Mouse (Mus musculus): ENCODE measurements at regions not wholly inside any gene's neighbourhood (a gene's known extent, or its start where the extent isn't known, plus 50 kb on each side); places are given as distances from the start of the nearest gene placed in this dataset.
"Not testable (repeated sequence)": the region's sequence is repeated elsewhere in the genome, so short reads cannot be mapped to it uniquely, and the experiment has no call there.

DNA sequence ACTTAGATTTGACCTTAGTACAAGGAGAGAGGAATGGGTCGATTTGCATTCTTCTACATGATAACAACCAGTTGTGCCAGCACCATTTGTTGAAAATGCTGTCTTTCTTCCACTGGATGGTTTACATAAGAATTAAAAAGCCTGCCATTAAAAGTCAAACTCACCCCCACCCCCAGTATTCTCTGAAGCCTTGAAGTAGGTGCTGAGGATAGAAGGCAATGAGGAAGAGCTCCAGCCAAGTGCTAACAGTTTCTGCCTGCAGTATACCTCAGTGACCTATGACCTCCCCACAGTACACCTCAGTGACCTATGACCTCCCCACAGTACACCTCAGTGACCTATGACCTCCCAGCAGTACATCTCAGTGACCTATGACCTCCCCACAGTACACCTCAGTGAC, 328.4 kb downstream of the Nkx6-1 start:
- H3K4me2 ChIP-seq; H3K4me3 ChIP-seq (replicated peaks); H3K36me3 ChIP-seq; ATAC-seq (ENCODE audit: insufficient read depth, low FRiP score, low read depth); H3K4me1 ChIP-seq; H3K27ac ChIP-seq; H3K9me3 ChIP-seq; H3K27me3 ChIP-seq (replicated peaks); H3K9ac ChIP-seq: not testable (repeated sequence)
- 92% methylated on average over 1 of the region's 1 CpGs for WGBS

DNA sequence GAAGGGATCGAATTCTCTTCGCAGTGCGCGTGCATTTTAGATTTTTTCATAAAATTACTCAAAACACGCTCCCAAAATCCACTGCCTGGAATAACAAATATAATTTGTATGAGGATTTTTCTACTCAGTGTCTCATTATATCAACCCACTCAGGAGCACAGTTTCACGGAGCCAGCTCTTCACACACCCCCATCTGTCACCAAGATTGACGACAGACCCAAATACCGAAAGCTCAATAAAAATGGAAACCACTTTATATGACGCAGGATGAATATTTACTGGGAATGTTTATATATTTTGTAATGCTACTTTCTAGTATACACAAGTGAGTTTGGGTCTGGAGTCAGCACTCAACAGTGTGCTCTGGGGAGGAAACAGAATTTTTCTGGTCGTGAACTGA, 333.0 kb downstream of the Nkx6-1 start:
- 72% methylated on average over 10 of the region's 10 CpGs for WGBS
- no peak overlapping the region for H3K4me2 ChIP-seq

DNA sequence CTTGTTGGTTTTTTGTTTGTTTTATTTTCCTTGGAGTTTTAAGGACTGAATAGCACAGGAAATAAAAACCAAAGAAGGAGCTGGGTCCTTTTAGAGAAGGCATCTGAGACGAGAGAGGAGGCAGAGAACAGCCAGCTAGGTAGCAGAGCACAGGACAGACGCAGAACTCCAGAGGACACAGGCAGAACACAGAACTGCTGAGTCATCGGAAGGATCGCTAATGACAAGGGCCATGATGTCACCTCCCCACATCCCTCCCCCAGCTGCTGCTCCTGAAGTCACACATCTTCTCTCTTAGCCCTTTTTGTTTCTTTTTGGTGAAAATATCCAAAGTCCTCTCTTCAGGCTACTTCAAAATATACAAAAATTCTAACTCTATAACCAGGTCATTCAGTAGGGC, 338.7 kb downstream of the Nkx6-1 start:
- Histone ChIP-seq H3K27me3 (replicated peaks) (no peaks in the 10 kb centered on the region), H3K9ac (no peak overlapping the region), H3K4me2 (no peak overlapping the region), H3K9me3 (no peaks in the 10 kb centered on the region), H3K36me3 (no peaks in the 10 kb centered on the region), H3K4me1 (no peaks in the 10 kb centered on the region), H3K27ac (no peak overlapping the region), H3K4me3 (replicated peaks) (no peak overlapping the region)
- WGBS: 58% methylated on average over 4 of the region's 4 CpGs
- ATAC-seq (ENCODE audit: insufficient read depth, low FRiP score, low read depth): no peak

More for the DNA sequence above, 333.0 kb downstream of the Nkx6-1 start:
- no peak for ATAC-seq (ENCODE audit: insufficient read depth, low FRiP score, low read depth)
- Histone ChIP-seq H3K4me1 (no peaks in the 10 kb centered on the region), H3K9ac (no peak overlapping the region), H3K9me3 (no peaks in the 10 kb centered on the region), H3K36me3 (no peaks in the 10 kb centered on the region), H3K27me3 (replicated peaks) (no peaks in the 10 kb centered on the region), H3K4me3 (replicated peaks) (no peak overlapping the region), H3K27ac (no peak overlapping the region)

DNA sequence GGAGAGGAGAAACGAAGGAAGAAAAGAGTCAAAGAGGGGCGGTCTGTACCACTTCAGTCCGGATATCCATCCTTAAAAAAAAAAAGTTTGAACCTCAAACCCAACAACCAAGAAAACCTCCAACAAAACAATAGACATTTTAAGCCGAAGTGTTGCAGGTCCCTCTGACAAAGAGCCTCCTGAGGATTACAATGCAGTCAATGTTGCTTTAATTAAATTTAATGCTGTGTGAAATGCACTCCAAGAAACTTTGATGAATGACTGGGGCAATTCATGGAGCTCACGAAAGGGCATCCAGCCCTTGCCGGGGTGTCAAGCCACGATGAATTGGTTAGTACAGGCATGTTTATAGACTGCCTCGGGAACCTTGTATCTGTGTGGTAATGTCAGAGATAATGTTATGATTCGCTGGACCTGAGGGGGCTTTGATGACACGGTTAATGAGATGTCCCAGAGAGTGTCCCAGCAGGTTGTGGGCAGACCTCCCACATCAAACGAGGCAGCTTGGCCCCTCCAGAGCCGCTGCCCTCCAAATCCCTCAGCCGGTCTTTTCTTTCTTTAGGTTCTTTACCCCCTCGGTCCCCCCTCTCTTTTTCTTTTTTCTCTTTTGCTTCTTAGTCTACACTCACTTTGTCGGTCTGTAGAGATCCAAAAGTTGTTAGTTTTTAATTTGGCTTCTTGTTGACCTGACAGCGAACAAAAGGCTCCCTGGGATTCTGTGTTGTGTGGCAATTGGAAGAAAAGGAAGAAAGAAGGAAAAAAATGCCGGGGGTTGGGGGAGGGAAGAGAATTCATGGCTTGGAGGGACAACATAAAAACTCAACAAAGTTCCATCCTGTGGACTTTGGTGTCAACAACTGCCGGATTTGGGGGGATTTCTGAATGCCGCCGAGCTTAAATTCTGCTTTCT, 341.5 kb downstream of the Nkx6-1 start:
- Histone ChIP-seq H3K4me1 (no peaks in the 10 kb centered on the region), H3K27me3 (replicated peaks) (no peaks in the 10 kb centered on the region), H3K4me2 (no peak overlapping the region), H3K36me3 (no peaks in the 10 kb centered on the region), H3K9me3 (no peaks in the 10 kb centered on the region), H3K9ac (no peak overlapping the region), H3K4me3 (replicated peaks) (no peak overlapping the region), H3K27ac (no peak overlapping the region)
- no peak for ATAC-seq (ENCODE audit: insufficient read depth, low FRiP score, low read depth)
- WGBS: 21% methylated on average over 20 of the region's 20 CpGs

DNA sequence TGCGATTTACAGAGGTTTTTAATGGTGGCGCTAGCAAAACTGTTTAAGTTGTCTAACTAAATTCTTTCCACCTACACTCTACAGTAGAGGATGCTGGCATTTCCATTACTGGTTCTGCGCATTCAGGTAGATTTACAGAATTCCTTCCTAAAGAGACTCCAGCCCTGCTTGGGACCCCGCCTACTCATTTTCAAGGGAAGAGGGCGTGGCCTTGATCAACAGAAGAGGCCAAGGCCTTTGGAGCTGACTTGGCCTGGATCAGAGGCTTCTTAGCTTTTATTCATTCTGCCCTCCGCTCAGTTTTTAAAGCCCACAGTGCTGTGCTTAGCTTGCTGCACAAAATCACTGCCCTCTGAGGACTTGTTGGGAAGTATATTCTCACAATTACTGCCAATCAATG, 364.8 kb downstream of the Nkx6-1 start:
- no peak for ATAC-seq (ENCODE audit: insufficient read depth, low FRiP score, low read depth)
- Histone ChIP-seq H3K27ac (no peak overlapping the region), H3K9me3 (no peaks in the 10 kb centered on the region), H3K36me3 (no peaks in the 10 kb centered on the region), H3K27me3 (replicated peaks) (no peaks in the 10 kb centered on the region), H3K9ac (no peak overlapping the region), H3K4me3 (replicated peaks) (no peak overlapping the region), H3K4me2 (no peak overlapping the region), H3K4me1 (no peaks in the 10 kb centered on the region)
- WGBS: 83% methylated on average over 6 of the region's 6 CpGs

DNA sequence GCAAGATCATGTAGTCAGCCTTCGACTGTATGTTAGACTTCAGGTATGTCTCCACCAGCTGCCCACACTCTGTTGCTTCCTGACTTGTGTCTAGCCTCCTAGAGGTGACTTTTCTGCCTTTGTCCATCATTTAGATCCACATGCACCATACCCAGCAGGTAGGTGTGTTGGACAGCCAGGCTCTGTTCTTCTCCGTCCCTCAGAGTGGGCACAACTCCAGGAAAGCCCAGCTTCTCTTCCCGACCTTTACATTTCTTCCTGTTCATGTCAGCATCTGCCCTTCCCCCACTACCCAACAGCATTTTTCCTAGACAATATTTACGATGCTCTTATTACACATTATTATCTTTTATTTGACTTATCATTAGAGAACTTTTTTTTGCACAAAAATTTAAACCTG, 366.4 kb downstream of the Nkx6-1 start:
- Histone ChIP-seq H3K27me3 (replicated peaks) (no peaks in the 10 kb centered on the region), H3K4me1 (no peaks in the 10 kb centered on the region), H3K9me3 (no peaks in the 10 kb centered on the region), H3K36me3 (no peaks in the 10 kb centered on the region), H3K27ac (no peak overlapping the region), H3K4me3 (replicated peaks) (no peak overlapping the region), H3K4me2 (no peak overlapping the region), H3K9ac (no peak overlapping the region)
- ATAC-seq (ENCODE audit: insufficient read depth, low FRiP score, low read depth): no peak
- WGBS: 66% methylated on average over 4 of the region's 4 CpGs

DNA sequence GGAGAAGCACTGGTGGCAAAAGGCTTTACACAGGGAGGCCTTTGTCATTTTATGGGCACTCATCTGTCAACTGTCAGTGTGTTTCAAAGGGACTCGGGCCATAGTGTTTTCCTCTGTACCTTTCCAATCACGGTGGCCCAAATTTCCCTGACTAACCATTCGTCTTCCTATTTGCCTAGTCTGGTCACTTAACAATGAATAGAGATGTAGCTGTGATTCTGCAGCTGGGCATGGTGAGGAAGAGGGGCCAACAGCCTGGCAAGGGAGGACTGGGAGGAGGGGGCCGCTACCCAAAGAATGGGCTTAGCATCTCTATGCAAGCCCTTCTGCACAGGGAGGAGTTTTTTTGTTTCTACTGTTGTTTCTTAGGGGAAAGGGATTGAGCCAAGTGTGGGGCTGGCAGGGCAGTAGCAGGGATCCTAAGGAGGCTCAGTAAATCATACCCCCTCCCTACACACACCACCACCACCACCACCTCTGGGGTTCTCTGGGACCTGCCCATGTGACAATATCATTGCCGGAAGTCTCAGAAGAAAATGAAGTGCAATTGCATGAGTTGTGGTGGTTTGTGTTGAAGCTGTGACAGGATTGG, 367.2 kb downstream of the Nkx6-1 start:
- H3K4me2 ChIP-seq: no peak overlapping the region
- H3K4me1 ChIP-seq: no peaks in the 10 kb centered on the region
- H3K9me3 ChIP-seq: no peaks in the 10 kb centered on the region
- H3K27ac ChIP-seq: no peak overlapping the region
- H3K4me3 ChIP-seq (replicated peaks): no peak overlapping the region
- no peaks in the 10 kb centered on the region for H3K36me3 ChIP-seq
- 50% methylated on average over 5 of the region's 5 CpGs for WGBS
- no peaks in the 10 kb centered on the region for H3K27me3 ChIP-seq (replicated peaks)
- ATAC-seq (ENCODE audit: insufficient read depth, low FRiP score, low read depth): no peak
- H3K9ac ChIP-seq: no peak overlapping the region

DNA sequence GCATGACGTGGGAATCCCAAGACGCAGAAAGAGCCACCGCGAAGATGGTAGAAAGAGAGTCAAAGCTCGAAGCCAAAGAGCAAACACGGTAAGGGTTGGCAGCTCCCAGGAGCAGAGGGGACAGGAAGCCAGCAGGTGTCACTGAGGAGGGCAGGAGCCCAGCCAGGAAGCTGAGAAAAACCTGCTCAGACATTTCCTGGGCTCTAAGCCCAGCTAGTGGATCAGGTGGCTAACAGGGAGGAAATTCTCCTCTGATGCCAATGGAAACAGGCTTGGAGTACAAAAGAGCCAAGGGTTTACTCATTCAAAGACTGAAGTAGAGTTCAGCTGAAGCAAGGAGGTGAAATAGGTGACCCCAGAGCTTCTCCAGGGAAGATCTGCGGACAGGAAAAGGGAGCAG, 368.9 kb downstream of the Nkx6-1 start:
- WGBS: 60% methylated on average over 7 of the region's 7 CpGs
- Histone ChIP-seq H3K27ac (no peak overlapping the region), H3K4me3 (replicated peaks) (no peak overlapping the region), H3K27me3 (replicated peaks) (no peaks in the 10 kb centered on the region), H3K9ac (no peak overlapping the region), H3K4me1 (no peaks in the 10 kb centered on the region), H3K9me3 (no peaks in the 10 kb centered on the region), H3K36me3 (no peaks in the 10 kb centered on the region), H3K4me2 (no peak overlapping the region)
- ATAC-seq (ENCODE audit: insufficient read depth, low FRiP score, low read depth): no peak

DNA sequence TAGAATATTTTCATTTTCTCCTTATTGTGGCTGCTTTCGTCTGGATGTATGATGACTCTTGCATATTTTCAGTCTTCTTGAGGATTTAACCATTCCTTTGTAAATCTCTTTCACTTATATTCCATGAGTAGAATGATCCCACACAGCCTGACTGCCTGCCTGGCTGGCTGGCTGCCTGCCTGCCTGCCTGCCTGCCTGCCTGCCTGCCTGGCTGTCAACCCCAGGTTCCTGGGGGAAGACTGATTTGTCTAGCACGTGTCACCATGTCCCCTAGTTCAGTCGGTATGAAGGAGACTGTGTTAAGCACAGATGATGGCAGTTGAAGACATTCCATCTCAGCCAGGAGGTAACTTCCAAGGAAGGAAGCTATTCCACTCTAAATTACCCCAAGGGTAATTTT, 370.8 kb downstream of the Nkx6-1 start:
- ATAC-seq (ENCODE audit: insufficient read depth, low FRiP score, low read depth): no peak
- Histone ChIP-seq H3K4me2 (no peak overlapping the region), H3K4me3 (replicated peaks) (no peak overlapping the region), H3K9me3 (no peaks in the 10 kb centered on the region), H3K4me1 (no peaks in the 10 kb centered on the region), H3K27me3 (replicated peaks) (no peaks in the 10 kb centered on the region), H3K9ac (no peak overlapping the region), H3K27ac (no peak overlapping the region), H3K36me3 (no peaks in the 10 kb centered on the region)
- WGBS: 41% methylated on average over 3 of the region's 3 CpGs

DNA sequence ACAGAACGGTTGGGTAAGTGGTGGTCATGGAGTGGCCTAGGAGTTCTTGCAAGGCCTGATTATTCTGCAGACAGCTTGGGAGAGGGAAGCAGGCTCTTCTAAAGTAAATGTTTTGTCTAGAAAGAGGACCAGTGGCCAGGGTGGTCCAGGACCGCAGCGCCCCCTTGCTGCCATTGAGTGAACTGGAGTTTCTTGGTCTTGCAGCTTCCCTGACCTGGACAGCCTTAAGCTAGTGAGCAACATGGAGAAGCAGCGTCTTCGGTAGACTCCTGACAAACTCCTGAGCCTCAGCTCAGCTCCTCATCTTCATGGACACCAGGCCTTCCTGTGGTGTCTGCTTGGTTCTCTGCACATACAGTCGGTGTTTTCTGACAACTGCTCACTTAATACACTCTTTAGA, 376.4 kb downstream of the Nkx6-1 start:
- Histone ChIP-seq H3K9me3 (no peaks in the 10 kb centered on the region), H3K4me3 (replicated peaks) (no peak overlapping the region), H3K27me3 (replicated peaks) (no peaks in the 10 kb centered on the region), H3K9ac (no peak overlapping the region), H3K36me3 (no peaks in the 10 kb centered on the region), H3K4me1 (no peaks in the 10 kb centered on the region), H3K4me2 (no peak overlapping the region), H3K27ac (no peak overlapping the region)
- 54% methylated on average over 6 of the region's 6 CpGs for WGBS
- ATAC-seq (ENCODE audit: insufficient read depth, low FRiP score, low read depth): no peak

DNA sequence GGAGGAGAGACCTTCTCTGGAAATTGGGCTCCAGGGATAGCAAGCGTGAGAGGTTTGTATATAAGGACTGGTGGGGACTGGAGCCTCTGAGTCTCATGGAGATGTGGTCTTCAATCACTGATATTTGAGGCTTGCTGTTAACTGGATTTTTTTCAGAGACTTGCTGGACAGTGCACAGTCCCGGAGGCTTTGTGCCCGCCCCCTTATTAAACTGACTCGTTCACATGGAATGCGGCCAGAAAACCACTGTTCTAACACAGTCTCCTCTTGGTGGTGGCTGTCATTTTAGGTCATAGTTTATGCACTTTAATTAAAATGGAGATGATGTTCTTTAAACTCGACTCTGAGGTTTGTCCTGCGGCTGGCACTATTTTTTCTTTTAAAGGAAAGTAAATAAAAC, 378.9 kb downstream of the Nkx6-1 start:
- ATAC-seq (ENCODE audit: insufficient read depth, low FRiP score, low read depth): no peak
- Histone ChIP-seq H3K4me1 (no peaks in the 10 kb centered on the region), H3K4me3 (replicated peaks) (no peak overlapping the region), H3K27me3 (replicated peaks) (no peaks in the 10 kb centered on the region), H3K36me3 (no peaks in the 10 kb centered on the region), H3K4me2 (no peak overlapping the region), H3K9ac (no peak overlapping the region), H3K9me3 (no peaks in the 10 kb centered on the region), H3K27ac (no peak overlapping the region)
- 41% methylated on average over 7 of the region's 7 CpGs for WGBS

DNA sequence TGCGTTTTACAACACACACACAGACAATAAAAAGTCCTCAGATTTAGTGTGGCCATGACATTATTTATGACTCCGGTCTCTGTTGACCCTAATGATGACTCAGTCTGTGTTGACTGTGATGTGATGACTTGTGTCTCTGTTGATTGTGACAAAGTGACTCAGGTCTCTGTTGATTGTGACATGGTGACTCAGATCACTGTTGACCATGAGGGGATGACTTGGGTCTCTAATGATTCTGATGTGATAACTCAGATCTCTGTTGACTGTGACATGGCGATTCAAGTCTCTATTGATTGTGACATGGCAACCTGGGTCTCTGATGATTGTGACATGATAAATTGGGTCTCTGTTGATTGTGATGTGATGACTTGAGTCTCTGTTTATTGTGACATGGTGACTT, 405.0 kb downstream of the Gpat3 start:
- Histone ChIP-seq H3K4me1 (no peaks in the 10 kb centered on the region; the same call in 1 of the 2 replicates), H3K9ac (no peak overlapping the region), H3K27ac (no peak overlapping the region), H3K9me3 (no peaks in the 10 kb centered on the region), H3K27me3 (replicated peaks) (no peaks in the 10 kb centered on the region), H3K4me2 (no peak overlapping the region), H3K36me3 (no peaks in the 10 kb centered on the region), H3K4me3 (replicated peaks) (no peak overlapping the region)
- WGBS: 85% methylated on average over 3 of the region's 3 CpGs
- ATAC-seq (ENCODE audit: insufficient read depth, low FRiP score, low read depth): no peak
